Mouse (Mus musculus): ENCODE measurements around the gene Gpr107.
A peak's percentile ranks its signal among the peaks of the same experiment; 100 is the strongest.

Gene Gpr107

GRCm38 (mm10) chr2:31202357-31202756 lies 50.2 kb downstream of the Gpr107 start:
- DNase-seq: no peak

GRCm38 (mm10) chr2:31202956-31203355 lies 50.8 kb downstream of the Gpr107 start:
- DNase-seq: no peak

DNA sequence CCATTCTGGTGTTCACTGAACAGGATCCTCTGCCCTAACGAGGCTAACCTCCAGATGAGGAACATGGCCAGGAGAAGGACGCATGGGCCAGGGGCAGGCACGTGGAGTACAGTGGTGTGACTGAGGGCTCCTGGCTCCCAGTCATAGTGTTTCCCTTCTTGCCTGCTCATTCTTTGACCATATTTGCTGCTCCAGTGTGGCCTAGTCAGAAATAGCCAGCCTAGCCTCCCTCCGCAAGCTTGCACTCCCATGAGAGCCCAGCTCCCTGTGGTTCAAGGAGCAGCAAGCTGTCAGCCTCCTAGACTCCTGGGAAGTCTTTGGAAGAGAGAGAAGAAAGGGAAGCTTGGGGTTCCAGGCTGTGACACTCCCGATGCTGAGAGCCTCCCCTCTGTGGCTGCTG lies 52.6 kb downstream of the Gpr107 start:
- peak; percentile 94 for DNase-seq

DNA sequence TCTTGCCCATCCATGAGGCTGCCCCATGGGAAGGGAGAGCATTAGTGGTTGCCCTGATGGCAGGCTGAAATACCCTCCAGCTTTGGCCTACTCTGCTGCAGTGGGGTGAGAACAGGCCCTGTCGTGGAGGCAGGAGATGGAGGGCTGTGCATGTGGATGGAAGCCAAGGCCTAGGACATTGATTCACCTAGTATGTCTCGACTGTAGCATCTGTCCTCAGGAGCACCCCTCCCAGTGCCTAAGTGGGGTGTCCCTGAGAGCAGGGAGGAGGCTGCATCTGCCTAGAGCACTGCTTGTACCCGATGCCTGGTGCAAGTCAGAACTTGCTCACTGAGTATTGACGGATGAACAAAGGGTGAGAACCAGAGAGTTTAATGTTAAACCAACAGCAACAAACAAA lies 54.1 kb downstream of the Gpr107 start:
- no peak for DNase-seq

DNA sequence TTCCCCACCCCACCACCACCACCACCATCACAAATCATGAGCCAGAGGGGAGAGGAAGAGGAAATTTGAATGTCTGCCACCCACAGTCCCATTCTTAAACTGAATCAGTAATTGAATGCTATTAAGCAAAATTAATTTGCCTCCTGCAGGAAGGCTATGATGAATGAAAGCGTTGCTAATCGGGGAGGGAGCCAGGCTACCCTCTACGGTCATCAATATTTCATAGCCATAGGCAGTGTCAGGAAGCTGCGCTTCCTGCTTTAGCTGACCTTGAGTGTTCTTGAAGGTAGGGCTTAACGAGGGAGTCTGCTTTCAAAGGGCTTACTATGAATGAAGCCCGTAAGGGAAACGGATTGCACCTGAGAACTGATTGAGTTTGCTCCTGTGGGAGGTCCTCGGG lies 54.8 kb downstream of the Gpr107 start:
- no peak for DNase-seq

GRCm38 (mm10) chr2:31208544-31209142 lies 56.5 kb downstream of the Gpr107 start:
- no peak for DNase-seq

DNA sequence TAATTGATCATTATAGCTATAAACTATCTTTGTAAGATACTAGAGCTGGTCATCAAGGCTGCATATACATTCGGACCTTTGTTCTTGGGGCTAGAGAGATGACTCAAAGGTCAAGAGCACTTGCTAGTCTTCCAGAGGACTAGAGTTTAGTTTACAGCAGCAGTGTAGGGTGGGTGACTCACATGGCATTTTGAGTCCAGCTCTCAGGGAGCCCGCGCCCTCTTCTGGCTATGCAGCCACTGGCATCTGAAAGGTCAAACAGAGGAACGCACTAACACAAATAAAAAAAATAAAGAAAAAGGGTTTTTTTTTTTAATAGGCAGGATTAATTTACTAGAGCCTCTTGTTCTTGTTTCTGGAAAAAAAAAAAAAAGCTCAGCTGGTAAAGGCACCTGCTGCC lies 57.4 kb downstream of the Gpr107 start:
- no peak for DNase-seq

DNA sequence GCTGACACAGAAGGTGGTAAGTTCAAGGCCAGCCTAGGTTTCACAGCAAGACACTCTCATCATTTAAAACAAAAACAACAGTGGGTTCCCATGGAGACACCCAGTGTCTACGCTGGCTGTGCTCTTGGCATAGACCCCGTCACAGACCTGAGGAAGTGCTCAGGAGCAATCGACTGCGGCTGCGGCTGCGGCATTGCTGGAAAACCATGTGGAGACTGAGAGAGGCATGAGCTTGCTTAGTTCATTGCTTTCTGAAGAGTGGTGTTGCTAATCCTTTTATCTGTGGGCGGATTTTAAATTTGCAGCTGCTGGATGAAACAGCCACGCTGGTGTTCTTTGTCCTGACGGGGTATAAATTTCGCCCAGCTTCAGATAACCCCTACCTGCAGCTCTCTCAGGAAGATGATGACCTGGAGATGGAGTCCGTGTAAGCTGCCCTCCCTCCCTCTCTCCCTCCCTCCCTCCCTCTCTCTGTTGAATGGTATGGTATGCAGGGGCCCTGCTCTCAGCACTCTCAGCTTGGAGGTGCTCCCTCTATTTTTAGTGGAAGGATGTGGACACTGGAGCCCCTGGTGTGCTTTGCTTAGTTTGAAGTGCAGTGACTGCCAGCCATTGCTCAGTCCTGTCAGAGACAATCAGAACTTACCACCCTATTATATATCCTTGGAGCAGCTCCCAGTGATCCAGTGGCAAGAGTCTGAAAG lies 58.2 kb downstream of the Gpr107 start:
- no peak for DNase-seq

DNA sequence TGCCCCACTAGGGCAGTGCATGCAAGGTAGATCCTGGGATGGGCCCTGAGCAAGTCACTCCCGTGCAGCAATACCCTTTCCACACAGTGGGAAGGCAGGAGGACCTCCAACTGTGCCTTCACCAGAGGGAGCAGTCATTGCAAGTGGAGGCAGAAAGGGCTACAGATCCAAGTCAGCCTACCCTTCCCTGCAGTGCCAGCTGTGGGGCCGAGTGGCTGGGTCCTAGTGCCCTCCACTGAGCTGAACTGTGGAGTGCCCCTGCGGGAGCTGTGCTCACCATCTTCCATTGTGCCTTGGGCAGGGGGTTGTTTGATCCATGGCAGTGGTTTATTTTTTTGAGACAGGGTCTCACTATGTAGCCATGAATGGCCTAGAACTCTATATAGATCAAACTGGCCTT lies 59.1 kb downstream of the Gpr107 start:
- DNase-seq: no peak

DNA sequence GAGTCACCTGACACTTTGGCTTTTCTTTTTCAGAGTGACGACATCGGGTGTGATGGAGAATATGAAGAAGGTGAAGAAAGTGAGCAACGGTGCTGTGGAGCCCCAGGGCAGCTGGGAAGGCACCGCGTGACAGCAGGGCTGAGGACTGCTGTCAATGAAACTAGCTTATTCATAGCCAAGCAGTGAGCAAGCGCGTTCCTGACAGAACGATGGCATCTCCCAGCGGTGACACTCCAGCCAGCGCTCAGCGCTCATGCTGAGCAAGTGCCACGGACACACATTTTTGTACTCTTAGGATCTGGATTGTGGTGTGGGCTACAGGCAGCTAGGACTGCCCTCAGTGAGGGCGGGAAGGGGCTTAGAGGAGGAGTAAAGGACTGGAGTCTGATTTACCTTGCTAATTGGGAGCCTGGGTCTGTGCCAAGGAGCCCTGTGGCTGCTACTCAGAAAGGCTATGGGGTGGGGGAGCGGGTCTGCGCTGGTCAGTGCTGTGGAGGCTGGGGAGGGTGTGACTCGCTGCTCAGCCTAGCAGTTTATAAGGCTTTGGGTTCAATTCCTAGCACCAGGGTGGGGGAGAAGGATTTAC lies 62.2 kb downstream of the Gpr107 start:
- DNase-seq: no peak

GRCm38 (mm10) chr2:31218611-31219010 lies 66.5 kb downstream of the Gpr107 start:
- peak; percentile 90 for DNase-seq

DNA sequence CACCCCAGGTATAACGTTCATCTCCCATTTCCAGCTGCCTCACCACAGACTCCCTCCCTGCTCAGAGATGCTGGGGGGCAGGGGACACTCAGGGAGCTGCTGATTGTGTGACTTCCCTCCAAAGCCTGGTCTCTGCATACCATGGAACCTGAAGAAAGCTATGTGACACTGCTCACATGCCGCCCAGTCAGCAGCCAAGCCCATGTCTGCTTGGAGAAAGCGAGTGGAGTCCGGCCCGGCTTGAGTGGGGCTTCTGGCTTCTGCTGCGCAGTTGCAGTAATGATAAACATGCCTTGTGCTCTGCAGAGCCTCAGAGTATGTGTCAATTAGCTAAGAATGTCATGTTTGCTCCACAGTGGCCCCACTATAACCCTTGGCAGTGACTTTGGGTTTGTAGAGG lies 67.4 kb downstream of the Gpr107 start:
- no peak for DNase-seq

GRCm38 (mm10) chr2:31220844-31221243 lies 68.7 kb downstream of the Gpr107 start:
- DNase-seq: no peak

DNA sequence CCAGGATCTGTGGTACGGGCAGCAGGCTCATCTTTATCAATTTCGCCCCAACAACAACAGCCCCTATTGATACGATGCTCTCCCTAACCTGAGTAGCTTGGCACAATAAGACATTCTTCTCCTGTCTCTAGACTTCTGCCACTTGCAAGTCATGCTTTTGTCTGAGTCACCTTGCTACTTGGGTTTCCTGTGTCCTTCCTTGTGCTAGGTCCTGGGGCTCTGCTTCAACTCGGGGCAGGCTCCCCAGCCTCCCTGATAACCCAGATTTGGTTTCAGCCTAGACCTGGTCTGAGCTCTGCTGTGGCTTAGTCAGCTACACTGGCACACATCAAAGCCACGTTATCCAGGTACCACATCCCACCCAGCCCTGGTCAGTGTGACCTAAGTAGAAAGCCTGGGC lies 69.5 kb downstream of the Gpr107 start:
- no peak for DNase-seq

DNA sequence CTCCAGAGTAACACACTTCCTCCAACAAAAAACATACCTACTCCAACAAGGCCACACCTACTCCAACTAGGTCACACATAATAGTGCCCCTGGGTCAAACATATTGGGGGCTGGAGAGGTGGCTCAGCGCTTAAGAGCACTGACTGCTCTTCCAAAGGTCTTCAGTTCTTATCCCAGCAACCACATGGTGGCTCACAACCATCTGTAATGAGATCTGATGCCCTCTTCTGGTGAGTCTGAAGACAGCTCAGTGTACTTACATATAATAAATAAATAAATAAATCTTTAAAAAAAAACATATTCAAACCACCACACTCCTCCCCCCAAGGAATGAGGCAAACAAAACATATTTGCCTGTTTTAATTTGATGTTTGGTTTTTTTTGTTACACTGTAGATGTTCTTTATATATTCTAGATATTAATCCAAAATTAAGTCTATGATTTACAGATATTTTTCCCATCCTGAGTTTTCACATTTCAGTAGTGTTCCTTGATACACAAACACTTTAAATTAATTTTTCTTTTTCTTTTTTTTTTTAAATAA lies 76.7 kb downstream of the Gpr107 start:
- DNase-seq: no peak

- DNase-seq: no peak
Measured at GRCm38 (mm10) chr2:31239203-31239696, 87.1 kb downstream of the Gpr107 start.

- DNase-seq: no peak
Measured at GRCm38 (mm10) chr2:31239833-31240232, 87.7 kb downstream of the Gpr107 start.

- DNase-seq: no peak
Measured at GRCm38 (mm10) chr2:31241639-31242038, 89.5 kb downstream of the Gpr107 start.

DNA sequence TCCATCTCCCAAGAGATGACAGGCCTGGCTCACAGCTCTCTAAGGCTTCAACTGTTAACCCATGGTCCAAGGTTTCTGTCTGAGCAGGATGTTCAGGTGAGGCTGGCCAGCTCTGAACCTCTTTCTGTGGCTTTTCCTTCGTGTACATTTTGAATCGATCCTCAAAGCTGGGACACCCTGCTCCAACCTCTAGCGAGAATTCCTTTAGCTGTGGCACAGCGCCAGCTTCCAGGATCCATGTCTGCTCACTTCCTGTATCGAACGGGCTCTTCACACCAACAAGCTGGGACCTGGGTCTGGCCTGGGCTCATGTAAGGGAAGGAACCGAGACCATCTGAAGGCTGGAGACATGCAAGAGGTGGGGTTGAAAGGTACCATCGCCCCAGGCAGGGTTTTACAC lies 92.1 kb downstream of the Gpr107 start:
- DNase-seq: no peak

DNA sequence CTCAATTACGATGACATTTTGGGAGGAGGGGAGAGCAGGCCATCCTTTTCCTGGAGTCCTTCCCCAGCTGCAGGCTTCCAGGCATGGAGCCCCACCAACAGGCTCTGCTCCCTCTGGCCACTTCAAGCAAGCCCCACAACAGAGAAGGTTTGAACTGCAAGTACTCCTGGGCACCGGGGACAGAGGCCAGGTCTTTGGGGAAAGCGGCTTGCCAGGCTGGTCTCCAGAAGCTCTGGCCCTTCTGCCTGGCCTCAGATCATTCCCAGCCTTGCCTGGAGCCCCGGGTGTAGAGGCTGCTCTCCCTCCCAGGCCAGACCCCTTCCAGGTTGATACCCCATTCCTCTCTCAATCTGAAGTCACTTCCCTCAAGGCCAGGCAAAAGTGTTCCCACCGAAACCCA lies 92.9 kb downstream of the Gpr107 start:
- DNase-seq: no peak

- DNase-seq: peak; percentile 96
Measured at GRCm38 (mm10) chr2:31245491-31246141, 93.5 kb downstream of the Gpr107 start, which contains the start of gene Ncs1. Ncs1 (plus strand) TSS chr2:31245823.

- no peak for DNase-seq
Measured at GRCm38 (mm10) chr2:31246251-31246971, 94.3 kb downstream of the Gpr107 start.

DNA sequence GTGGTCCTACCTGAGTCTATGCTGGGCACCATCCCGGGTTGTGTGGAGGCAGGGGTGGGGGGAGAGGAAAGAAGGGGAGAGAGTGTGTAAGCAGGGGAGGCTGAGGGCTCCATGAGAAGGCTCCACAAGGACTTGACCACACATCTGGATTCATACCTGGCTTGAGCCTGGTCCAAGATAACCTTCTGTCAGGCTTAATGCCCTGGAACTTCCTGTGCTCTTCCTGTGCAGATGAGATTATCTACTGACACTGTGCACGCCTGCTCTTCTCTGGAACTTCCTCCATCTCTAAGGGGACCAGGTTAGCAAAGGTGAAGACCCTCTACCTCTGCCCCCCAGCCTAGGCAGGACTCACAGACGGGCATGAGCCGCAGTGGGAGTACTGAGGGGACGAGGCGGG lies 96.7 kb downstream of the Gpr107 start:
- DNase-seq: no peak
